Mouse (Mus musculus) liver, adult (tissue): ENCODE measurements at regions not wholly inside any gene's neighbourhood (a gene's known extent, or its start where the extent isn't known, plus 50 kb on each side); places are given as distances from the start of the nearest gene placed in this dataset.

Experiments used
- GATA4 ChIP-seq: IDR thresholded peaks from 2 replicates; pipeline ENCODE4 v1.6.1; 2014; ENCODE audit warnings: mild to moderate bottlenecking, low read length; ENCODE audit not compliant: insufficient replicate concordance

DNA sequence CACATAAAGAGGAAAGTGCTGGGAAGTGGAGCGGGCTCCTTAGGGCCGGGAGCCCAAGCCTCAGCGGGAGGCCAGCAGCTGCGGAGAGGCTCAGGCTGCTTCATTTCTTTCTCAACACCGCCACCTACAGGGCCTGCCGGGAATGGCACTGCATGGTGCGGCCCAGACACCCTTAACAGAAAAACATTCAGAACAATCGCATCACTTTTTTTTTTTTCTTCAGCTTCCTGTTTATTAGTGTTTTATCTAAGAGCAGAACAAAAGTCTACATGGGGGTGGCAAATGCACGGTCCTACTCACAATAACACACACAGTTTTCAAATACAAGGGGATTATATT is 195.0 kb upstream of the Spdye4c start:
- no peak; the same call in 1 of the 2 replicates for TF ChIP-seq GATA4

DNA sequence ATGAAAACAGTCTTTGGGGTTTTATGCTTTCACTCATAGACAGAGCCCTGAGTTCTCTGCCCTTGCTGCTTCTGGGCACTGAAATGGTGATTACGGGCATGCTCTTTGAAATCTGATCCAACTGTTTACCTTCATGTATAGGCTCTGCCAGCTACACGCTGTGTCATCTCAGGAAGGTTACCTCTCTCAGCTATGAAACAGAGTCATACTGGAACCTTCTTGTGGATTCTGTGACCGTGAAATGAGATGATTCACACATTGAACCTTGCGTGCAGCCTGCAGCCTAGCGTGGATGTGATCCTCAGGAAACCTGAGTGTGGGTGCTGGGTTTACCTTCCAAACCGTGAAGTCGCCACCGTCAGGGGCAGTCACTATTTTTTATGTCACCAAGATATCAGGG is 189.7 kb upstream of the Spdye4c start:
- no peak for TF ChIP-seq GATA4

DNA sequence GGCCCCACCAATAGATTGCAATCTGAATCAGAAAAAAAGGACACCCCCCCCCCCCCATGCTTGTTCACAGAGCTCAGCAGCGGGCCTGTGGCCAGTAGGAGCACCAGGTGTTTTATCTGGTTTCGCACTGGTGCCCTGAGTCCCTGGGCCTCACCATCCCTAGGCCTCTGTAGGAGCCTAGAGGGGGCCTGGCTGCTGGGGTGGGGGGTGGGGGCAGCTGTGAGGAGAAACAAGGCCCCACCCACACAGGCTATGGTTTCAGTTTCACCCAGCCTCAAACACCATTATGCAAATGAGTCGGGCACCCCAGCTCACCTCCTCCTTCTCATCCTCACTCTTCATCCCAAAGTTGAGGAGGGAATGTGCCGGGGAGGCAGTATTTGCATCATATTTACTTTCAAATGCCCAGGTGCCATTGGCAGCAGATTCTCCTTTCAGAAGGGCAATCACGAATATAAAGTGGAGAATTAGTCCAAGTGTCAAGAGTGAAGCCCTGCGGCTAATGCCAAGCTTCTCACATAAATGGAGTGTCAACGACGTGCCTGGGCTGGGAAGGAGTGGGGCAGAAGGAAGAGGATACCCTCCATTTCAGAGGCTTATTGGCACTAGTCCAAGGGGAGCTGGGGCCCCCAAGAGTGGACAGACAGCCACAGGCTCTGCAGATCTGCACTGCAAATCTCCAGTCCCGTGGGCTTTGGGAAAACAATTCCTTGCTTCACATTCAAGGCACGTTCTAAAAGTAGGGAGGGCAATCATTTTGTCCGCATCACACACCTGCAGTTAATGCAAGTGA is 187.7 kb upstream of the Spdye4c start:
- no peak for TF ChIP-seq GATA4

GRCm38 (mm10) chr2:128404405-128404804 is 186.6 kb upstream of the Spdye4c start:
- TF ChIP-seq GATA4: no peak

- no peak for TF ChIP-seq GATA4
These were observed 183.9 kb upstream of the Spdye4c start for GRCm38 (mm10) chr2:128407076-128407475.

- TF ChIP-seq GATA4: no peak
These were observed 182.3 kb upstream of the Spdye4c start for GRCm38 (mm10) chr2:128408718-128409117.

DNA sequence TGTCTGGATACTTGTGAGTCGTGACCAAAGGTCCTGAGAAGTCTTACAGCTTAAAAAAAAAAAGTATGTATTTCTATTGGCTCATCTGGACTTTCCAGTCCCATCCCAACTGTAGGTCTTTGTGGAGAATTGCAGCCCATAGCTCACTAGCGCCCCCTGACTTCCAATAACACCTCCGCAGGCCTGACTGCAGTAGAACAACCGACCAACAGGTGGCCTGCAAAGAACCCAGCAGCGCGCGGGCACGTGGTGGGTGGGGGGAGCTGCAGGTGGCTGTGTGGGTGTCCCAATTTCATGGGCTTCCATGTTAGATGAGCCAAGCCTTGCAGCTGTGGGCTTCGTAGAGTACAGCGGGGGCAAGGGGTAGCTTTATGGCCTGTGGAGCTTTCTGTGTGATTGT is 178.7 kb upstream of the Spdye4c start:
- no peak for TF ChIP-seq GATA4

- TF ChIP-seq GATA4: no peak
These were observed 178.0 kb upstream of the Spdye4c start for GRCm38 (mm10) chr2:128412974-128413373.

GRCm38 (mm10) chr2:128414588-128415240 is 176.3 kb upstream of the Spdye4c start:
- no peak for TF ChIP-seq GATA4

DNA sequence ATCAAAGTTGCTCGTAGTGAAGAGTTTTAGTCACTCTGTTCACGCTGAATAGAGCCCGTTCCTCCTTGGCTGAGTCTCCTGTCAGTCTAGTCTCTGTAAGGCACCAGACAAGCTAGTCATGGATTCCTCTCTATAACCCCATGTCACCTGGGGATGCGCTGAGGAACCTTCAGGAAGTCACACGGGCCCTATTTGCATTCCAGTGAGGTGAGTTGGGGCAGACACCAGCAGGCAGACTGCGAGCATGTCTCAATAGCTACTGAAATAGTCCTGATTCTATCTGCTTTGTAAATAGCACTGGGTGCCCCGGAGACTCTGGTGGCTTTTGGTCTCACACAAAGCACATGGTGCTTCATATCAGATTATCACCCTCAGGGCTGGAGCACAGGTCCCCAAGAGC is 174.6 kb upstream of the Spdye4c start:
- no peak for TF ChIP-seq GATA4

GRCm38 (mm10) chr2:128418960-128419359 is 172.0 kb upstream of the Spdye4c start:
- TF ChIP-seq GATA4: no peak

GRCm38 (mm10) chr2:128420406-128420805 is 170.6 kb upstream of the Spdye4c start:
- TF ChIP-seq GATA4: no peak

DNA sequence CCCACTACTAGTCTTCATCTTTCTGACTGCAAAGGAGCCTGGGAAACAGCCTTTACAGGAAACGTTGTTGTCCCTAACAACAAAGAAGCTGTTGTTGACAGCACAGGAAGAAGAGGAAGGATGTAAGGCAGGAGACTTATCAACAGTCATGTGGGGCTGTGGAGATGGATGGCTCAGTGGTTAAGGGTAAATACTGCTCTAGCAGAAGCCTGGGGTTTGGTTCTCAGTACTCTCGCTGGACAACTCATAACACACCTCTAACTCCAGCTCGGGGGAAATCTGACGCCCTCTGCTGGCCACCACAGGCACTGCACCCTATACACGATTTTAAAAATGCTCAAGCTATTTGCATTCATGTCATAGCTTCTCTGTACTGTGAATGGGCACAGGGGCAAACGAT is 168.3 kb upstream of the Spdye4c start:
- peak; percentile 55; the same call in 1 of the 2 replicates for TF ChIP-seq GATA4

DNA sequence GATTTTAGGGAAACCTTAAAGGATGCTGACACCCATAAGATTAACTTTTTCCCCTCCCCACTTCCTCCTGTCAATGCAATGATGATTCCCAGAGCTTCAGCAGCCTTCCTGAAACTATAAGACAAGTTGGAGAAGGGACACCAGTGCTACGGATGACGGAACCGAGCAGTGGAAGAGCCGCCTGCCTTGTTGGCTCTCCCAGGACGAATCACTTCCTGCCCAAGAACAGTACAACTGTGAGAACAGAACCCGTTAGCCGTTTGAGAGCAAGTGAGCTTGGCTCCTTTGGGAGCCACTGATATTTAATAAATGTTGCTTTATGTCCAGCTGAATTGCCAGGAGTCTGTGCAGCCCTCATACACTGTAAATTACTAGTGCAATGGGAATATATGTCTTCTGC is 166.8 kb upstream of the Spdye4c start:
- TF ChIP-seq GATA4: no peak

DNA sequence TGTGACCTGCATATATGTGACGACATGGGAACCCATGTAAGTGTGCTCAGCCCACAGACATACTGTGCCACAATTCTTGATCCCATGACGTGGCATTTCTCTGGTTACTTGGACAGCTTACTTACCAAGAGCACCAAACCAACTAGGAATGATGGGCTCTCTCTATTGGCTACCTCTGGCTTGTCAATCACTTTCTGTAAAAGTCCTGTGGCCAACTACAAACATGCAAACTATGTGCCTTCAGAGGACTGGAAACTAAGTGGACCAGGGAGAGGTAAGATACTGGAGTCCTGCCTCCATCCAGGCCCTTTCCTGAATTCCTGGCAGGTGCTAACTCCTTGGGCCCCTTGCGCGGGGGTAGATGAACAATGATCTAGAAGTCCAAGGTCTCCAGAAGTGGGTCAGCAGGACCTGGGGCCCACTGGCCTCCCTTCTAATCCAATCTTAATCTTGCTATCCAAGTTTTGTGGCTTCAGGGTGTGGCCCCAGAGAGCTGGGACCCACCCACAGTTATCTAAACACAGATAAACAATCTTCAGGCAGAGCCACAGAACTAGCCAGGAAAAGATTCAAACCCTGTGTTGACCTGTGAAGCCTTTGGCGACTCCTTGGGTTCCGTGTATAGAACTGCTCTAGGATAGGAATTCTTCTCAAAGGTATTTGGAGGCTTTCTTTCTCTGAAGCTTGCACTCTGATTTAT is 163.7 kb upstream of the Spdye4c start:
- TF ChIP-seq GATA4: no peak

GRCm38 (mm10) chr2:128428154-128428553 is 162.9 kb upstream of the Spdye4c start:
- no peak for TF ChIP-seq GATA4
